Mouse (Mus musculus): ENCODE data around the gene Sdsl.
A peak's percentile ranks its signal among the peaks of the same experiment; 100 is the strongest.

Sdsl gene

DNA sequence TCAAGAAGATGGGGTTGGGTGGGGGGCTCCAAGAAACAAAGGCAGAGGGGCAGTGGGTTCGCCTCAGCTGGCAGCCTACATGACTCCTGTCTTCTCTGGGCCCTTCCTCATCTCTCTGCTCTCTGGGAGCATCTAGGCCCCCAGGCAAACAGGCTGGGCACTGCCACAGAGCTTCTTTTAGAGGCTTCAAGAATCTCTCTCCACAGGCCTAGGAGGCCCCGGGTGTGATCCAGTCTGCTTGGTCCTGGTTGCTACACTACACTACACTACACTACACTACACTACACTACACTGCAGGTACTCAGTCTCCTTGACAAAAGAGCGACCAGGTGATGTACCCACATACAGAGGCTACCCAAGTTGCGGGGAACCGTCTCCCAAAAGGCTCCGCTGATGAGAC lies 42.9 kb downstream of the Sdsl start:
- DNase-seq (ENCODE audit: low spot score in 2 of 2) = no peak

GRCm38 (mm10) chr5:120428990-120429389 lies 43.6 kb downstream of the Sdsl start:
- no peak for DNase-seq (ENCODE audit: low spot score in 2 of 2)

GRCm38 (mm10) chr5:120428189-120428838 lies 44.3 kb downstream of the Sdsl start:
- DNase-seq (ENCODE audit: low spot score in 2 of 2) = no peak

DNA sequence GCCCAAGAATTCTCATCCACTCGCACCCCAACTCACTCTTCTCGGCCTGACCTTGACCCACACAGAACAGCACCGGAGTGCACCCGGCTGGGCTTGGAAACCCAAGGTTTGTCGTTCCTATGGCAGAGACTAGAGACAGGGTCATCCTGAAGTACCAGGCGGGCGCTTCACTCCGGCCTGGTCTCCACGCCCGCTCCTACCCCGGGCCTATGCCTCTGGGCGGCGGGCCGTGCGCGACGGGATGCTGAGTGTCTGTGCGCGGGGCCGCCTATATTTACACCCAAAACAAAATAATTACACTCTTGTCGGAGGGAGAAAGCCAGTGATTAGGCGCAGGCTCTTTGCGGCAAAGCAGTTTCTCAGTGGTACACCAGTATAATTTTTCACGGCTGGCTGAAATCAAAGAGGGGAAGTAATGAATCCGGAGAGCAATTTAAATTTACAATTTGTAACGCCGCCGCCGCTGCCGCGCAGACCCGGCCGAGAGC lies 45.1 kb downstream of the Sdsl start:
- no peak for DNase-seq (ENCODE audit: low spot score in 2 of 2)

- no peak for DNase-seq (ENCODE audit: low spot score in 2 of 2)
These were observed 46.0 kb downstream of the Sdsl start for GRCm38 (mm10) chr5:120426572-120426971.

- DNase-seq (ENCODE audit: low spot score in 2 of 2) = no peak
These were observed 46.9 kb downstream of the Sdsl start for GRCm38 (mm10) chr5:120425711-120426110.

- DNase-seq (ENCODE audit: low spot score in 2 of 2) = no peak
These were observed 48.0 kb downstream of the Sdsl start for GRCm38 (mm10) chr5:120424657-120425056.

DNA sequence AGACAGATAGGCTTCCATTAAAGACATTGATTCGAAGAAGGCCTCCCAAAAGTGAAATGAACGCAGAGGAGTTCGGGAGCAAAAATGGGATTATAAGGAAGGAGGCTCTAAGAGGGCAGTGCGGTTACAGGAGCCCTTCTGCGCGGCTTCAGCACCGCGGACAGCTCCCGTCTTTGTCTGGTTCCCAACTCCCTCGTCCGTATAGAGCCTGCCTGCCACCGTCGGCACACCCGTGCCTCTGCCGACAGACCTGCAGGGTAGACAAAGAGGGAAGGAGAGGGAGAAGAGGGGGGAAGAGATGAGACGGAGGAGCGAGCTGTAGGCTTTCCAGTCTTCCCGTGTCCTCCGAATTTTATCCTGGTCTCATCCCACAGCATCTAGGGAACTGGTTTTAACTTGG lies 48.6 kb downstream of the Sdsl start:
- no peak for DNase-seq (ENCODE audit: low spot score in 2 of 2)

- peak in 1 of 2 experiments; percentile 22 for DNase-seq (ENCODE audit: low spot score in 2 of 2)
These were observed 52.5 kb downstream of the Sdsl start for GRCm38 (mm10) chr5:120420106-120420505.

GRCm38 (mm10) chr5:120413436-120413835 lies 59.2 kb downstream of the Sdsl start:
- DNase-seq (ENCODE audit: low spot score in 2 of 2) = no peak

DNA sequence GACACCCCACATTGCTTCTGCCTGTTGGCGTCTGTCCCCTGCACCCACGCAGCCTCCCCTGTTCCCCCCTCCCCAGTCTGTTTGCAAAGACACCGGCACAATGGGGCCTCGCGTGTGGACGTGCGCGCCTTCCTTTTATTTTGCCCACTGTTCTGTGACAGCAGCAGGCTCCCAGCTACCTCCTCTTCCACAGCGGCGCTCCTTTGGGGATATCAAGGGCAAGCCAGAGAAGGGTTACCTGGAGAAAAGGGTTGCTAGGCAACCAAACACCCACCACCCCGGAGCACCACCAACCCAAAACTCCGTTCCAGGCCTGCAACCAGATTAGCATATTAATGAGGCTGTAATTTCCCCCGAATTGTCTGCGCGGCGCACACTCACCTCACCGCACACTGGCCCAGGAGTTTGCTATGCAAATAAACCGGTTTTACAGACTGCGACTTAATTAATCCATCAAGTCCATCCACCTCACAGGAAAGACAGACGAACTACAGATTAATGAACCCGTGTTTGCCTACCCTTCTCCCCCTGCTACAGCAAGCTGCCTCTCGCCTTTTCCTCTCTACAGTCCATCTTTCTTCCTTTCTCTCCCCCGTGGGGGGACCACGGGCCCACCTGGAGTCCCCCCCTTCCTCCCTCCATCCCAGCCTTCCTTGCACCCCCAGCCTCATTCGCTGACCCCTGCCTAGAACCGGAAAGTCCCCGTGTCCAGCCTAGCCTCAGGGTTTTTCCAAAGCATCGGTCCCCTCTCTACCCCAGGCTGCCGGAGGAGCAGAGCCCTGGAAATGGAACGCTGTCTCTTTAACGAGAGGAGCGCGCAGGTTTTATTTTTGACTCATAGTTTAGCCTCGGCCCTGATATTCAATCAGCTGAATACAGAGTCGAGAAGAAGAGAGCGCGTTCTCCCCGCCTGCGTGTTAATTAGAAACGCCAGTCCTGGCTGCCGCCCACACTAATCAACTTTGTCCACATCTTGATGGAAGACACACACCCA lies 62.9 kb downstream of the Sdsl start:
- peak; percentile 46 to 52 for DNase-seq (ENCODE audit: low spot score in 2 of 2)

- DNase-seq (ENCODE audit: low spot score in 2 of 2) = no peak
These were observed 63.7 kb downstream of the Sdsl start for GRCm38 (mm10) chr5:120408933-120409332.

Data from frontal cortex, postnatal 10 days (tissue).